Mouse (Mus musculus) testis, adult 2 months (tissue): ENCODE results near the gene Prg4. TPM values are rescaled to one million over a fixed set of nuclear protein-coding genes. Genes with fewer than 3 reads are reported as not detected.

ENCODE experiments used
- H3K27ac ChIP-seq: fragments of 200-500 bp; 2 replicates; pipeline ENCODE4 v1.5.1; 2012; ENCODE audit warnings: low read depth, low read length; ENCODE audit not compliant: control insufficient read depth, insufficient read depth
- H3K27me3 ChIP-seq: fragments of 200-500 bp; 2 replicates; pipeline ENCODE4 v1.6.1; 2012; ENCODE audit warnings: mild to moderate bottlenecking, low read length, moderate library complexity; ENCODE audit not compliant: control insufficient read depth, insufficient read depth
- H3K36me3 ChIP-seq: fragments of 200-500 bp; 2 replicates; pipeline ENCODE4 v1.6.1; 2012; ENCODE audit warnings: mild to moderate bottlenecking, low read length; ENCODE audit not compliant: control insufficient read depth, insufficient read depth
- H3K4me1 ChIP-seq: fragments of 200-500 bp; 2 replicates; pipeline ENCODE4 v1.6.1; 2012; ENCODE audit warnings: low read length; ENCODE audit not compliant: control insufficient read depth, insufficient read depth
- H3K4me3 ChIP-seq: fragments of 200-500 bp; 2 replicates; pipeline ENCODE4 v1.5.1; 2012; ENCODE audit warnings: low read depth, mild to moderate bottlenecking, low read length, moderate library complexity, mixed read lengths; ENCODE audit not compliant: control insufficient read depth
- CTCF ChIP-seq: fragments of 200-500 bp; IDR thresholded peaks from 2 replicates; pipeline ENCODE4 v1.5.1; 2012; ENCODE audit warnings: low read depth, mild to moderate bottlenecking, inconsistent platforms, low read length, moderate library complexity; ENCODE audit not compliant: control insufficient read depth, insufficient read depth, insufficient replicate concordance
- POLR2A ChIP-seq: fragments of 200-500 bp; IDR thresholded peaks from 2 replicates; pipeline ENCODE4 v1.6.1; 2012; ENCODE audit warnings: low read depth, mild to moderate bottlenecking, inconsistent platforms, low read length, moderate library complexity; ENCODE audit not compliant: control insufficient read depth
- polyA plus RNA-seq: library from polyadenylated mRNA; depleted of rRNA; stranded (reverse); fragments of >200 nt; gene quantifications from 2 replicates; pipeline ENCODE4 v1.2.3, GENCODE M21; 2012; rRNA removed

The Prg4 gene
- polyA plus RNA-seq, result 0.22 and 0.36 TPM in 2 replicates

DNA sequence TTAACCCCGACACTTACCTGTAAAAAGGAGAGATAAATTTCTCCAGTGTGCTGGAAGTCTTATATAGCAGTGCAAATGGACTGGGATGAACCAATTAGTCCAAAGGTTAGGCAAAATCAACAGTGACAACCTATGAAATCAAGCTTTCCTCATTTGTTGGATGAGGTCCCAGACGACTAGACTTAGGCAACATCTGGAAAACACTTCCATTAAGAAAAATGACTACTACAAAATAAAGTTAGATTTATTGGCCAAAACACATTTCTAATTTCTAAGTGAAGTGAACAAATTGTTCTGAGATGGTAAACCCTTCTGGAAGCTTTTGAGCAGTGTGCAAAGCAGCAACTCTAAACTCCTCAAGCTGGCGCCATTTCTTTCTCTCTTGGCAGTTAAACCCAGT, at the start of gene Prg4:
TSS of gene Prg4 (minus strand) at position 34 of the 400 bp plus-strand sequence.
- Histone ChIP-seq H3K4me3 (no peak within 1 kb of the TSS), H3K27ac (no peak within 1 kb of the TSS), H3K27me3 (no peaks in the 10 kb centered on the region), H3K36me3 (no peaks in the 10 kb centered on the region), H3K4me1 (no peaks in the 10 kb centered on the region)
- TF ChIP-seq CTCF (no peak), POLR2A (no peak)

DNA sequence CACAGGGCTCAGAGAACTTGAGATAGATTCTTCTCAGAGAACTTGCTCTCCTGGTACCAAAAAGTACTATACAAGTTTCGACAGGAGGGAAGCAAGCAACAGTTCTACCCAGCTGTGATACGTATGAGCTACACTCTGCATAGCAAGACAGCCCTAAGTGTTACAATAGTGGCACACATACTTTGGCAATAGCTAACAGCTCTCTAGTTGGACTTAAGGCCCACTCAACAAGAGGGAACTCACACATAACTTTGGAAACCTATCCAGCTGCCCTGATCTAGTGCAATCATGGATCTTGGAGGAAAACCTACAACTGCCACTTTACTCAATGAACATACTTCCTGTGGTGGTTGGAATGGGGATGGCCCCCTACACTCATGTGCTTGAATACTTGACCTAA, 47.1 kb upstream of the Prg4 start:
- no peak for TF ChIP-seq POLR2A
- TF ChIP-seq CTCF, result no peak
- Histone ChIP-seq H3K4me1 (no peaks in the 10 kb centered on the region), H3K36me3 (no peaks in the 10 kb centered on the region), H3K27ac (no peak overlapping the region), H3K4me3 (no peak overlapping the region), H3K27me3 (no peaks in the 10 kb centered on the region)

GRCm38 (mm10) chr1:150505794-150506193, 39.8 kb upstream of the Prg4 start:
- Histone ChIP-seq H3K4me1 (no peaks in the 10 kb centered on the region), H3K36me3 (no peaks in the 10 kb centered on the region), H3K27me3 (no peaks in the 10 kb centered on the region), H3K4me3 (no peak overlapping the region), H3K27ac (no peak overlapping the region)
- no peak for TF ChIP-seq CTCF
- no peak for TF ChIP-seq POLR2A

DNA sequence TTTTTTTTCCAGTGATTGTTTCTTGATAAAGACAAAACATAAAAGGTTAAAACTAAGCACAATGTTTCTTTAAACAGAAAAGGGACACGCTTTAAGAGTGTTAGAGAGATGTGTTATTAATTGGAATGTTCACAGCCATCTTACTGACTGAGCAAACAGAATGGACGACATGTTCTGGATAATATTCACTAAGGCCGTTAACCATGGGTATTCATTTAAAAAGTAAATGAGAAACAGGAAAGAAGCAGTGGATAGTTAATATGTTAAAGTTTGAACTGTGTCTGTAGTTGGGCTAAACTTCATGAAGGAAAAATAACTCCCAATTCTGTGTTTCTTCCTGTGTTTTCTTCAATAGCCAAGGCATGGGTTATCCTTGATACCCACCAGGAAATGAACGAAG, 37.4 kb upstream of the Prg4 start:
- H3K27me3 ChIP-seq, result no peaks in the 10 kb centered on the region
- no peaks in the 10 kb centered on the region for H3K4me1 ChIP-seq
- H3K36me3 ChIP-seq, result no peaks in the 10 kb centered on the region
- H3K27ac ChIP-seq, result no peak overlapping the region
- TF ChIP-seq CTCF (no peak), POLR2A (no peak)
- H3K4me3 ChIP-seq, result no peak overlapping the region

GRCm38 (mm10) chr1:150498177-150498576, 32.2 kb upstream of the Prg4 start:
- no peaks in the 10 kb centered on the region for H3K36me3 ChIP-seq
- H3K4me3 ChIP-seq, result no peak overlapping the region
- no peaks in the 10 kb centered on the region for H3K27me3 ChIP-seq
- no peaks in the 10 kb centered on the region for H3K4me1 ChIP-seq
- TF ChIP-seq POLR2A (no peak), CTCF (no peak)
- H3K27ac ChIP-seq, result no peak overlapping the region

DNA sequence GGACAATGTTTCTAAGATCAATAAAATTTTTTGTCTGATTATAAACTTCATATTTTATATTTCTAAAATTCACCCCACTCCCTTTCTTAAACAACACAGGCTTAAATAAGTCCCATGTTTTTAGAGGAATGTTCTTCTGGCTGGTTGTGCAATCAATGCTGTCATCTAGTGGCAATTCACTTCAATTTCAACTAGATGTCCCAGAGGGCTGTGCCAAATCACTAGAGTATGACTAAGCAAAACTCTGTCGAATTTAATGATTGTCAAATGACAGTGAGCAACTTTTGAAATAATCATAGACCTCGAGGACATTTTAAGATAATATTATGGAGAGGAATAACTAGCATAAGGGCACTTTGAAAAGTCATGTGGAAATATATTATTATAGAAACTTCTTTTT, 31.7 kb upstream of the Prg4 start:
- H3K36me3 ChIP-seq, result no peaks in the 10 kb centered on the region
- no peaks in the 10 kb centered on the region for H3K27me3 ChIP-seq
- no peak overlapping the region for H3K27ac ChIP-seq
- H3K4me3 ChIP-seq, result no peak overlapping the region
- no peaks in the 10 kb centered on the region for H3K4me1 ChIP-seq
- TF ChIP-seq POLR2A (no peak), CTCF (no peak)

DNA sequence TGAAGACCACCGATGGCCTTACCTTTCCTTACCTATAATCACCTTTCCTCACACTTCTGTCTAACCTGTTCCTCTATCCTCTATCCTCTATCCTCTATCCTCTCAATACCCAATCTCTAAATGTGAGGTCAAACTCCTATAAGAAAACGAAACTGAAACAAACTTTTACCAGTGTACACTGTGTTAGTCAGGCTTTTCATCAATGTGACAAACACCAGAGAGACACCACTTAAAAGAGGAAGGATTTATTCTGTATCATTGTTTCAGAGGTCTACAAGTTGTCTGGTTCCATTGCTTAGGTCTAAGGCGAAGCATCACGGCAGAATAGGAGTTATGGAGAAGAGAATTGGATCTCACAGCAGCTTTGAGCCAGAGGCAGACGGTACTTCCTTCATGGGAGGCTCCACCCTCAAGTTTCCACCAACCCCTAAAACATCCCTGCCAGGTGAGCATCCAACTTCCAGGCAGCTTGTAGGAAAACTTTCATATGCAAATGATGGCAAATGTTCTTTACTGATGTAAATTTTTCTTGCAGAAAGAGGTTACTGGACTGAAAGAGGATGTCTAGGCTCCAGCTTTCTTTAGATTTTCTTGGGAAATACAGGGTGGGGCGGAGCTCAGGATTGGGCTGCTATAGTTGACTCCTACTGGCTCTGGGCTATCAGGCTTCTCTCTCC, 30.8 kb upstream of the Prg4 start:
- Histone ChIP-seq H3K27ac (no peak overlapping the region), H3K27me3 (no peaks in the 10 kb centered on the region), H3K36me3 (no peaks in the 10 kb centered on the region), H3K4me3 (no peak overlapping the region), H3K4me1 (no peaks in the 10 kb centered on the region)
- TF ChIP-seq CTCF, result no peak
- no peak for TF ChIP-seq POLR2A
